Mouse (Mus musculus) right cerebral cortex, postnatal 25 days (tissue): Measurements from ENCODE around the gene Dapp1.
"Not testable (repeated sequence)": the region's sequence is repeated elsewhere in the genome, so short reads cannot be mapped to it uniquely, and the experiment has no call there.

Experiments used
- DNase-seq: peaks from one replicate; pipeline ENCODE4 v3.0.0; 2022

Dapp1 gene

GRCm38 (mm10) chr3:137918172-137918931, 63.0 kb downstream of the Dapp1 start, which contains the start of gene Lamtor3:
TSS of gene Lamtor3 (plus strand) at chr3:137918506.
- DNase-seq: peak; percentile 86

GRCm38 (mm10) chr3:137917694-137918171, 63.6 kb downstream of the Dapp1 start:
- no peak for DNase-seq

- not testable (repeated sequence) for DNase-seq
These were observed 66.8 kb downstream of the Dapp1 start for GRCm38 (mm10) chr3:137914567-137914966.

- no peak for DNase-seq
These were observed 68.3 kb downstream of the Dapp1 start for GRCm38 (mm10) chr3:137913093-137913492.

- DNase-seq: no peak
These were observed 81.2 kb downstream of the Dapp1 start for GRCm38 (mm10) chr3:137900149-137900548.

- no peak for DNase-seq
These were observed 83.7 kb downstream of the Dapp1 start for GRCm38 (mm10) chr3:137897685-137898084.

GRCm38 (mm10) chr3:137896867-137897266, 84.5 kb downstream of the Dapp1 start:
- DNase-seq: no peak

GRCm38 (mm10) chr3:137896386-137896785, 85.0 kb downstream of the Dapp1 start:
- no peak for DNase-seq

- DNase-seq: no peak
These were observed 86.1 kb downstream of the Dapp1 start for GRCm38 (mm10) chr3:137895196-137895595.

- no peak for DNase-seq
These were observed 87.6 kb downstream of the Dapp1 start for GRCm38 (mm10) chr3:137893789-137894188.

- DNase-seq: no peak
These were observed 89.2 kb downstream of the Dapp1 start for GRCm38 (mm10) chr3:137892118-137892517.

- DNase-seq: no peak
These were observed 90.3 kb downstream of the Dapp1 start for GRCm38 (mm10) chr3:137891089-137891488.

GRCm38 (mm10) chr3:137887961-137888360, 93.4 kb downstream of the Dapp1 start:
- DNase-seq: no peak

GRCm38 (mm10) chr3:137881093-137881492, 100.3 kb downstream of the Dapp1 start:
- no peak for DNase-seq
